Mouse (Mus musculus) heart, embryonic 14.5 days (tissue): ENCODE data around the gene 4933428M09Rik. TPM values are rescaled to one million over a fixed set of nuclear protein-coding genes. Genes with fewer than 3 reads are reported as not detected.
"Not testable (repeated sequence)": the region's sequence is repeated elsewhere in the genome, so short reads cannot be mapped to it uniquely, and the experiment has no call there.

ENCODE experiments used
- ATAC-seq: fragments of 200-750 bp; cut with Nextera tagmentation; 2 replicates; pipeline ENCODE4 v1.8.0; 2017; ENCODE audit warnings: low read depth, moderate TSS enrichment; ENCODE audit not compliant: insufficient number of reproducible peaks, insufficient read depth, low FRiP score
- H3K27ac ChIP-seq, 2 experiments: fragments of 200-500 bp in 1 of 2; fragments of 300-500 bp in 1 of 2; sonication (generic) in 1 of 2; replicated peaks in 1 of 2; 2 replicates each; pipeline ENCODE4 v1.5.1; 2012 to 2014; ENCODE audit warnings: low read depth in 2 of 2, low read length in 2 of 2, control low read depth in 1 of 2, mild to moderate bottlenecking in 1 of 2, mixed read lengths in 1 of 2; ENCODE audit not compliant: control insufficient read depth in 1 of 2, insufficient read depth in 1 of 2
- H3K27me3 ChIP-seq: fragments of 300-500 bp; sonication (generic); 2 replicates; pipeline ENCODE4 v1.6.1; 2014; ENCODE audit warnings: mild to moderate bottlenecking, low read length, control low read depth; ENCODE audit not compliant: control insufficient read depth, insufficient read depth
- H3K36me3 ChIP-seq: fragments of 300-500 bp; sonication (generic); 2 replicates; pipeline ENCODE4 v1.6.1; 2014; ENCODE audit warnings: mild to moderate bottlenecking, control low read depth, low read length, mixed read lengths; ENCODE audit not compliant: control insufficient read depth, insufficient read depth
- H3K4me1 ChIP-seq, 2 experiments: fragments of 200-500 bp in 1 of 2; fragments of 300-500 bp in 1 of 2; sonication (generic) in 1 of 2; 2 replicates each; pipeline ENCODE4 v1.6.1; 2012 to 2014; ENCODE audit warnings: low read length in 2 of 2, control low read depth in 1 of 2, mixed read lengths in 1 of 2; ENCODE audit not compliant: control insufficient read depth in 2 of 2, insufficient read depth in 2 of 2
- H3K4me2 ChIP-seq: fragments of 300-500 bp; sonication (generic); 2 replicates; pipeline ENCODE4 v1.6.1; 2014; ENCODE audit warnings: mild to moderate bottlenecking, low read length
- H3K4me3 ChIP-seq, 2 experiments: fragments of 200-500 bp in 1 of 2; fragments of 300-500 bp in 1 of 2; sonication (generic) in 1 of 2; 2 replicates each; pipeline ENCODE4 v1.5.1; 2012 to 2014; ENCODE audit warnings: low read length in 2 of 2, mild to moderate bottlenecking in 2 of 2, control low read depth in 1 of 2, low read depth in 1 of 2, moderate library complexity in 1 of 2; ENCODE audit not compliant: control insufficient read depth in 1 of 2, insufficient read depth in 1 of 2
- H3K9ac ChIP-seq: fragments of 300-500 bp; sonication (generic); 2 replicates; pipeline ENCODE4 v1.6.1; 2014; ENCODE audit warnings: mild to moderate bottlenecking, low read length
- H3K9me3 ChIP-seq: fragments of 300-500 bp; sonication (generic); 2 replicates; pipeline ENCODE4 v1.6.1; 2016; ENCODE audit warnings: low read length, control low read depth; ENCODE audit not compliant: control insufficient read depth
- WGBS: fragments of 180-500 bp; shearing (Covaris S2); extraction: QIAGEN DNeasy Blood & Tissue Kit; methylation state at CpG from one replicate; pipeline ENCODE4 v1.1.7; 2014; 5-methylcytosine and 5-hydroxymethylcytosine counted together
- polyA plus RNA-seq: library from polyadenylated mRNA; unstranded; fragments of >200 nt; fragmentation: Nextera tagmentation; extraction: Ambion mirVana; gene quantifications from 2 replicates; pipeline ENCODE4 v1.2.1, GENCODE M21; 2014

4933428M09Rik gene
- polyA plus RNA-seq = not detected in 2 replicates

GRCm38 (mm10) chrX:139178928-139179327, at the start of gene 4933428M09Rik:
Gene 4933428M09Rik, plus strand, starts transcription at chrX:139179228.
- Histone ChIP-seq H3K27me3 (no peaks in the 10 kb centered on the region), H3K9me3 (no peaks in the 10 kb centered on the region), H3K4me3 (no peak within 1 kb of the TSS), H3K9ac (no peak within 1 kb of the TSS), H3K4me2 (no peak within 1 kb of the TSS), H3K27ac (no peak within 1 kb of the TSS), H3K4me1 (no peaks in the 10 kb centered on the region), H3K36me3 (no peaks in the 10 kb centered on the region)
- WGBS = 86% methylated on average over 8 of the region's 8 CpGs
- no peak for ATAC-seq

- H3K9ac ChIP-seq = no peak overlapping the region
- 54% methylated on average over 4 of the region's 4 CpGs for WGBS
- H3K27me3 ChIP-seq = no peaks in the 10 kb centered on the region
- H3K4me1 ChIP-seq = no peaks in the 10 kb centered on the region
- ATAC-seq = no peak
- H3K4me3 ChIP-seq = no peak overlapping the region
- H3K36me3 ChIP-seq = no peaks in the 10 kb centered on the region
- H3K4me2 ChIP-seq = no peak overlapping the region
- no peaks in the 10 kb centered on the region for H3K9me3 ChIP-seq
- H3K27ac ChIP-seq = no peak overlapping the region
Measured at GRCm38 (mm10) chrX:139134031-139134430, 45.0 kb upstream of the 4933428M09Rik start.

- 95% methylated on average over 3 of the region's 3 CpGs for WGBS
- not testable (repeated sequence) for H3K9ac ChIP-seq, H3K4me2 ChIP-seq, H3K27ac ChIP-seq, H3K4me3 ChIP-seq, ATAC-seq, H3K27me3 ChIP-seq, H3K9me3 ChIP-seq, H3K4me1 ChIP-seq, H3K36me3 ChIP-seq
Measured at GRCm38 (mm10) chrX:139191506-139191905, 12.5 kb downstream of the 4933428M09Rik start.

GRCm38 (mm10) chrX:139194572-139195279, 15.7 kb downstream of the 4933428M09Rik start:
- H3K27me3 ChIP-seq = no peaks in the 10 kb centered on the region
- no peaks in the 10 kb centered on the region for H3K4me1 ChIP-seq
- ATAC-seq = no peak
- no peak overlapping the region for H3K4me3 ChIP-seq
- no peaks in the 10 kb centered on the region for H3K36me3 ChIP-seq
- no peak overlapping the region for H3K27ac ChIP-seq
- H3K9me3 ChIP-seq = no peaks in the 10 kb centered on the region
- 48% methylated on average over 1 of the region's 1 CpGs for WGBS
- no peak overlapping the region for H3K4me2 ChIP-seq
- H3K9ac ChIP-seq = no peak overlapping the region

- ATAC-seq, H3K9ac ChIP-seq, H3K9me3 ChIP-seq, H3K27ac ChIP-seq, H3K27me3 ChIP-seq, H3K4me1 ChIP-seq, H3K36me3 ChIP-seq, H3K4me3 ChIP-seq: not testable (repeated sequence)
- 71% methylated on average over 4 of the region's 4 CpGs for WGBS
- peak overlapping the region; percentile 60; the same call in 1 of the 2 replicates for H3K4me2 ChIP-seq
Measured at GRCm38 (mm10) chrX:139209191-139209828, 30.3 kb downstream of the 4933428M09Rik start.

- H3K9ac ChIP-seq = peak within 1 kb of the TSS; percentile 72
- ATAC-seq = peak; percentile 89
- no peaks in the 10 kb centered on the region for H3K9me3 ChIP-seq
- H3K4me3 ChIP-seq = peak within 1 kb of the TSS; percentile 50 to 64
- 14% methylated on average over 31 of the region's 31 CpGs for WGBS
- peak within 1 kb of the TSS; percentile 27 to 37; a peak in 2 of 4 replicates for H3K27ac ChIP-seq
- H3K4me2 ChIP-seq = peak within 1 kb of the TSS; percentile 60
- H3K4me1 ChIP-seq = no peaks in the 10 kb centered on the region
- H3K27me3 ChIP-seq = no peaks in the 10 kb centered on the region
- no peaks in the 10 kb centered on the region for H3K36me3 ChIP-seq
Measured at GRCm38 (mm10) chrX:139209829-139210225, 30.8 kb downstream of the 4933428M09Rik start, which contains the start of gene Mum1l1. Gene Mum1l1, plus strand, starts transcription at chrX:139210042.

GRCm38 (mm10) chrX:139214765-139215164, 35.7 kb downstream of the 4933428M09Rik start:
- H3K36me3 ChIP-seq = no peaks in the 10 kb centered on the region
- no peak overlapping the region for H3K27ac ChIP-seq
- H3K9me3 ChIP-seq = no peaks in the 10 kb centered on the region
- no peak overlapping the region for H3K4me3 ChIP-seq
- WGBS = 58% methylated on average over 4 of the region's 4 CpGs
- ATAC-seq = no peak
- H3K4me2 ChIP-seq = no peak overlapping the region
- H3K9ac ChIP-seq = no peak overlapping the region
- H3K4me1 ChIP-seq = peaks cover 0 to 3% of the 10 kb centered on the region in 2 experiments; a peak in 2 of 4 replicates
- no peaks in the 10 kb centered on the region for H3K27me3 ChIP-seq
